Mouse (Mus musculus): ENCODE data around the gene Mvp. TPM values are rescaled to one million over a fixed set of nuclear protein-coding genes. Genes with fewer than 3 reads are reported as not detected.

Mvp gene
- 3.0 and 5.2 TPM in 2 replicates for polyA plus RNA-seq (2016; fragmentation: Nextera tagmentation; extraction: Ambion mirVana)

GRCm38 (mm10) chr7:127014320-127014719 lies at the start of gene Mvp:
TSS of gene Mvp (minus strand) at chr7:127014621.
- Histone ChIP-seq H3K4me1 (peaks cover 60% of the 10 kb centered on the region), H3K36me3 (peaks cover 47% of the 10 kb centered on the region), H3K27ac (replicated peaks) (peak within 1 kb of the TSS; percentile 38), H3K27me3 (ENCODE audit: low read depth, poor library complexity, severe bottlenecking) (no peaks in the 10 kb centered on the region), H3K4me3 (peak within 1 kb of the TSS; percentile 91), H3K9me3 (replicated peaks) (no peaks in the 10 kb centered on the region)
- 79% methylated on average over 11 of the region's 11 CpGs for WGBS
- DNase-seq (ENCODE audit: low spot score): no peak

DNA sequence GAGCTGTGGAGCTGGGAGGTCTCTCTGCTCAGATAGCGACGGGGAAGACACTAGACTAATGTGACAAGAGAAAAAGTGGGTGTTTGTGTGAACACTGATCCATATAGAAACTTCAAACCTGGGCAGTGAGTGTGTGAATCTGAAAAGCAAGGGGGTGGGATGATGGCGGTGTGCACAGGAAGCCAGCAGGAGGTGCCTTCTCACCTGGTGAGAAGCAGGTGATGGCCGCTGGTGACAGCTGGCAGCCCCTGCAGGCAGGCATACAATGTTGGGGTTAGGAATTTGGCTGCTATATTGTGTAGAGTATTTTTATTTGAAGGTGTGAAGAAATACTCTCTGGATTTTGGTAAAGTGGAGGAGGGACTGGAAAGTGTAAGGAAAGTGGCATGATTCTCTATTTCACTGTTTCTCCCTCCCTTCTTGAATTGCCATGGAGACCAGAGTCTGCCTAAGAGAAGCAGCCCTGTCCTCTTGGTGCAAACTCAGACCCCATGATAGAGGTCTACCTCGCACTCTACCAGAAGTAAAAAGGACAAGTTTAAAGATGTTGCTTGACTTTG lies 40.7 kb upstream of the Mvp start:
- H3K27ac ChIP-seq (replicated peaks): no peak overlapping the region
- no peaks in the 10 kb centered on the region for H3K27me3 ChIP-seq (ENCODE audit: low read depth, poor library complexity, severe bottlenecking)
- no peaks in the 10 kb centered on the region for H3K36me3 ChIP-seq
- WGBS: 76% methylated on average over 5 of the region's 5 CpGs
- H3K4me3 ChIP-seq: no peak overlapping the region
- DNase-seq (ENCODE audit: low spot score): no peak
- no peaks in the 10 kb centered on the region for H3K4me1 ChIP-seq
- H3K9me3 ChIP-seq (replicated peaks): no peaks in the 10 kb centered on the region

DNA sequence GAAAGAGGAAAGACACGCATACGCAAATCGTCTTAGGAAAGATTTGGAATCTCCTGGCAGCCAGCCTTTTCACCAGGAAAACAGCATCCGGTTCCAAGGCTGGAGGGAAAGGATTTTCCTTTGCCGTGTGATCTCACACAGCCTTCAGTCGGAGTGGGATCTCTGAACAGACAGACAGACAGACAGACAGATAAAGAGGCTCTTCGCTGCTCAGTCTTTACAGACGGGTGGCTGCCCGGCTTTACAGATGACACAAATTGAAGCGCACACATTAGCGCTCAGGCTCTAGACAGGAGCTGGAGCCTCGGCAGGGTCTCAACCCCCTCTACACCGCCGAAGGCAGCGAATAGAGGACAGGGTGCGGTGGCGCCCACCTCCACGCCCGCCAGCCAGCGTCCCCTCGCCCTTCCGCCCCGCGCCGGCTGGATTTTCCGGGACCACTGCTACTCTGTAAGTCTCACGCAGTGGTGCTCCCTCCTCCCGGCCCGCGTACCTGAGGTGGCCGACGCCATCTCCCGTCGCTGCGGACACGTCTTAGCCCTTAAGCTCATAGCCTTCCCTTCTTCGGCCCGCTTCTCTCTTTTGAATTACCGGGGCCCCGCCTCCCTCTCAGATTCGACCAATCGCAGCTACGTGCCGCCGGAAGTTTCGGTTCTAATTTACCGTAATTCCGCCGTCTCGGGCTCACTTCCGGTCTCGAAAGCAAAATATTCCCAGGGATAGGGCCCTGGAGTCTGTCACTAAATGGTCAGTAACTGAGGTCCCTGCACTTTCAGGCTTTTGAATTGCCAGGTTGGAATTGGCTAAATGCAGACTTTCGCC lies 27.6 kb upstream of the Mvp start, which contains the start of gene Kif22:
Gene Kif22, minus strand, starts transcription at position 621 of the 822 bp plus-strand sequence.
- under 1% methylated on average over 53 of the region's 53 CpGs for WGBS
- Histone ChIP-seq H3K27ac (replicated peaks) (peak within 1 kb of the TSS; percentile 95), H3K9me3 (replicated peaks) (no peaks in the 10 kb centered on the region), H3K27me3 (ENCODE audit: low read depth, poor library complexity, severe bottlenecking) (no peaks in the 10 kb centered on the region), H3K4me3 (peak within 1 kb of the TSS; percentile 96), H3K4me1 (peaks cover 25% of the 10 kb centered on the region), H3K36me3 (peaks cover 34% of the 10 kb centered on the region)
- DNase-seq (ENCODE audit: low spot score): peak; percentile 91

GRCm38 (mm10) chr7:127031244-127031643 lies 16.8 kb upstream of the Mvp start:
- peaks cover 85% of the 10 kb centered on the region for H3K36me3 ChIP-seq

GRCm38 (mm10) chr7:127030172-127030571 lies 15.8 kb upstream of the Mvp start:
- H3K9me3 ChIP-seq (replicated peaks): no peaks in the 10 kb centered on the region
- H3K36me3 ChIP-seq: peaks cover 81% of the 10 kb centered on the region
- WGBS: 97% methylated on average over 1 of the region's 1 CpGs
- H3K4me3 ChIP-seq: no peak overlapping the region
- no peak overlapping the region for H3K27ac ChIP-seq (replicated peaks)
- DNase-seq (ENCODE audit: low spot score): no peak
- H3K4me1 ChIP-seq: peaks cover 15% of the 10 kb centered on the region
- H3K27me3 ChIP-seq (ENCODE audit: low read depth, poor library complexity, severe bottlenecking): no peaks in the 10 kb centered on the region

More at GRCm38 (mm10) chr7:127031244-127031643, 16.8 kb upstream of the Mvp start:
- WGBS: 68% methylated on average over 1 of the region's 1 CpGs
- DNase-seq (ENCODE audit: low spot score): no peak
- H3K4me1 ChIP-seq: peaks cover 10% of the 10 kb centered on the region
- H3K27me3 ChIP-seq (ENCODE audit: low read depth, poor library complexity, severe bottlenecking): no peaks in the 10 kb centered on the region
- no peaks in the 10 kb centered on the region for H3K9me3 ChIP-seq (replicated peaks)
- no peak overlapping the region for H3K4me3 ChIP-seq
- H3K27ac ChIP-seq (replicated peaks): no peak overlapping the region

- no peaks in the 10 kb centered on the region for H3K9me3 ChIP-seq (replicated peaks)
- peaks cover 38% of the 10 kb centered on the region for H3K4me1 ChIP-seq
- DNase-seq (ENCODE audit: low spot score): no peak
- H3K36me3 ChIP-seq: peaks cover 81% of the 10 kb centered on the region
- H3K27me3 ChIP-seq (ENCODE audit: low read depth, poor library complexity, severe bottlenecking): no peaks in the 10 kb centered on the region
- peak overlapping the region; percentile 100 for H3K27ac ChIP-seq (replicated peaks)
- peak overlapping the region; percentile 88 for H3K4me3 ChIP-seq
- 75% methylated on average over 8 of the region's 8 CpGs for whole genome bisulfite sequencing
Observed at GRCm38 (mm10) chr7:127027885-127028284, 13.5 kb upstream of the Mvp start.

DNA sequence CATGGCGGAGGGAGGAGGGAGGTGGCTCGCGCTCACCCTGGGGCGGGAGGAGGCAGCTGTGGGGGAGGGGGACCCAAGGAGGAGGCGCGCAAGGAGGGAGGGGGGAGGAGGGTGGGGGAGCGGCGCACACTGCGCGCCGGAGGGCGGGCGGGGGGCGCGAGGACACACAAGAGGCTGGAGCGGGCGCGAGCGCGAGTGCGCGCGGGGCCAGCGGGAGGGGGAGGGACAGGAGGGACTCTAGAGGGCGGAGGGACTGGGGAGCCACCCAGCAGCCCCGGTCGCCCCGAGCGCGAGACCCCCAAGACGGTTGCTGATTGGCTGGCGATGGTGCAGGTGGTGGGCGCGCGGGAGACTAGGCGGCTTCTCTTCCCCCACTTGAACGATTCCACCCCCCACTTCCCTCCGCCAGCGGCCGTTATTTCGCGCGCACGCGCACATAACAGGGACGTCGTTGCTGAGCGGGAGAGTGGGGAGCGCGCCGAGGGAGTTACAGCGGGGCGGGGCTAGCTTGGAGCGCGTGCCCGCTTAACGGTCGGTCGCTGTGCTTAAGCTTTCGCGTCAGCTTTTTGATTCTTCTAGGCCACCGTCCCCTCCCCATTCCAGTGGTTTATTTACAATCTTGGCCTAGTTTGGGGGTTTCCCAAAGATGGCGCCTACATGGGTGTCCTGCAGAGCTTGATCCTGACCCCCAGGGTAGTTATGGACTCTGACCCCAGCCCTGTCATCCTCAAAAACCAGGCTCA lies 12.7 kb upstream of the Mvp start, which contains the start of gene Maz:
Gene Maz, minus strand, starts transcription at position 54 of the 743 bp plus-strand sequence.
- Histone ChIP-seq H3K4me3 (peak within 1 kb of the TSS; percentile 88), H3K36me3 (peaks cover 81% of the 10 kb centered on the region), H3K27me3 (ENCODE audit: low read depth, poor library complexity, severe bottlenecking) (no peaks in the 10 kb centered on the region), H3K4me1 (peaks cover 45% of the 10 kb centered on the region), H3K27ac (replicated peaks) (peak within 1 kb of the TSS; percentile 100), H3K9me3 (replicated peaks) (no peaks in the 10 kb centered on the region)
- peak; percentile 100 for DNase-seq (ENCODE audit: low spot score)
- under 1% methylated on average over 59 of the region's 63 CpGs for WGBS

- 0% methylated on average over 6 of the region's 48 CpGs for WGBS
- Histone ChIP-seq H3K27ac (replicated peaks) (peak overlapping the region; percentile 100), H3K4me3 (peak overlapping the region; percentile 88), H3K36me3 (peaks cover 81% of the 10 kb centered on the region), H3K4me1 (peaks cover 51% of the 10 kb centered on the region), H3K27me3 (ENCODE audit: low read depth, poor library complexity, severe bottlenecking) (no peaks in the 10 kb centered on the region), H3K9me3 (replicated peaks) (no peaks in the 10 kb centered on the region)
- DNase-seq (ENCODE audit: low spot score): no peak
Observed at GRCm38 (mm10) chr7:127026616-127026983, 12.2 kb upstream of the Mvp start.

- Histone ChIP-seq H3K27ac (replicated peaks) (peak overlapping the region; percentile 100), H3K36me3 (peaks cover 79% of the 10 kb centered on the region), H3K4me3 (peak overlapping the region; percentile 88), H3K4me1 (peaks cover 55% of the 10 kb centered on the region), H3K27me3 (ENCODE audit: low read depth, poor library complexity, severe bottlenecking) (no peaks in the 10 kb centered on the region), H3K9me3 (replicated peaks) (no peaks in the 10 kb centered on the region)
- peak; percentile 83 for DNase-seq (ENCODE audit: low spot score)
- WGBS: 3% methylated on average over 40 of the region's 48 CpGs
Observed at GRCm38 (mm10) chr7:127026161-127026600, 11.8 kb upstream of the Mvp start.

DNA sequence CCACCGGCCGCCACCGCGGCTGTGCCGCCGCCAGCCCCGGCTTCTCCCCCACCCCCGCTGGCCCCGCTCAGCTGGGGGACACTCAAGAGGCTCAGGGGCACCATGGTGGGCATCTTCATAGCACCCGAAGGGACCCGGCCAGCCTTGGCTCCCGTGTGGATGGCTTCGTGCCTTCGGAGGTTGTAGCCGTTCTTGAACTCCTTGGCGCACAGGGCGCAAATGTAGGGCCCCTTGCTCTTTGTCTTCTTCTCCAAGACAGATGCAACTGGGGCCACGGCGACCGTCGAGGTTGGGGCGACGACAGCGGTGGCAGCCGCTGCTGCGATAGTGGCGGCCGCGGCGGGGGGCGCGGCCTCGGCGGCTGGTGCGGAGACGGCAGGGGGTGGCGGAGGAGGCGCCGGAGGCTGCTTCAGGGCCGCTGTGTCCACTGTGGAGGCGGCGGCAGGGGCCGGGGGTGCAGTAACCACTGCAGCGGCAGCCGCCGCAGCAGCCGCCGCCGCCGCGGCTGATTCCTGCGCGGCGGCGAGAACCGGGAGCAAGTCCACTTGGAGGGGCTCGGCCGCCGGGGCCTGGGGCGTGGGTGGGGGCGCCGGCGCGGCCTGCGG lies 11.2 kb upstream of the Mvp start:
- peaks cover 60% of the 10 kb centered on the region for H3K4me1 ChIP-seq
- H3K9me3 ChIP-seq (replicated peaks): no peaks in the 10 kb centered on the region
- peak overlapping the region; percentile 100 for H3K27ac ChIP-seq (replicated peaks)
- peak; percentile 55 for DNase-seq (ENCODE audit: low spot score)
- WGBS: under 1% methylated on average over 65 of the region's 65 CpGs
- peak overlapping the region; percentile 88 for H3K4me3 ChIP-seq
- no peaks in the 10 kb centered on the region for H3K27me3 ChIP-seq (ENCODE audit: low read depth, poor library complexity, severe bottlenecking)
- H3K36me3 ChIP-seq: peaks cover 74% of the 10 kb centered on the region

- DNase-seq (ENCODE audit: low spot score): peak; percentile 76
- Histone ChIP-seq H3K27me3 (ENCODE audit: low read depth, poor library complexity, severe bottlenecking) (no peaks in the 10 kb centered on the region), H3K4me3 (peak overlapping the region; percentile 88), H3K27ac (replicated peaks) (peak overlapping the region; percentile 100), H3K36me3 (peaks cover 67% of the 10 kb centered on the region), H3K9me3 (replicated peaks) (no peaks in the 10 kb centered on the region), H3K4me1 (peaks cover 67% of the 10 kb centered on the region)
- under 1% methylated on average over 30 of the region's 30 CpGs for WGBS
Observed at GRCm38 (mm10) chr7:127024755-127025555, 10.5 kb upstream of the Mvp start.
